Mouse (Mus musculus): ENCODE results near the gene Defb20.

DNA sequence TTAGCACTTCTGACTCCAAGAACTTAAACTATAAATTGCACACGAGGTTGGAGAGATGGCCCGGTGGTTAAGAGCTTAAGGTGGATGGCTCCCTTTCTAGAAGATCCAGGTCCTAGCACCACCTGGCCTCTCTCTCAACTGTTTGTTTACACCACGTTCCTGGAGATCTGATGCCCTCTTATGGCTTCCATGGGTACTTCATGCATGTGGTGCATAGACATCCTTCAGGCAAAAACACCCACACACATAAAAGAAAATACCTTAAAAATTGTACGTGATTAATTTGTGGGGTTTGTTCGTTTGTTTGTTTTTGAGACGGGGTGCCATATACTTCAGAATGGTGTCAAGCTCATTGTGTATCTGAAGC lies 24.0 kb downstream of the Defb20 start:
- no peak for TF ChIP-seq TAL1 (IDR thresholded peaks at IDR 0.05; ENCODE audit: low read length)
- no peak for TF ChIP-seq GATA1 (IDR thresholded peaks at IDR 0.05; ENCODE audit: low read length)
